Mouse (Mus musculus) MEL (cell line): ENCODE data around the gene Atxn10.

Source experiments
- CTCF ChIP-seq, 3 experiments: IDR thresholded peaks in 2 of 3; conservative IDR thresholded peaks in 1 of 3; 2 replicates each; pipeline ENCODE4 v1.5.1; 2011 to 2012; ENCODE audit warnings: low read length in 3 of 3, low read depth in 2 of 3, mild to moderate bottlenecking in 2 of 3, improper control_type of control experiment in 1 of 3, inconsistent platforms in 1 of 3, mixed read lengths in 1 of 3, moderate library complexity in 1 of 3; ENCODE audit not compliant: control insufficient read depth in 1 of 3, insufficient read depth in 1 of 3, poor library complexity in 1 of 3, severe bottlenecking in 1 of 3
- E2F4 ChIP-seq: IDR thresholded peaks from 2 replicates; pipeline ENCODE4 v1.6.1; 2011; ENCODE audit warnings: low read depth, low read length, improper control_type of control experiment, borderline replicate concordance
- GATA1 ChIP-seq: IDR thresholded peaks from 2 replicates; pipeline ENCODE4 v1.6.1; 2011; ENCODE audit warnings: low read depth, low read length, improper control_type of control experiment
- HCFC1 ChIP-seq: IDR thresholded peaks from 2 replicates; pipeline ENCODE4 v1.6.1; 2012; ENCODE audit warnings: low read depth, mild to moderate bottlenecking, inconsistent platforms, low read length, improper control_type of control experiment, moderate library complexity
- POLR2A ChIP-seq, 2 experiments: IDR thresholded peaks; 2 replicates each; pipeline ENCODE4 v1.6.1; 2011 to 2012; ENCODE audit warnings: low read length in 2 of 2, mild to moderate bottlenecking in 2 of 2, control low read depth in 1 of 2, improper control_type of control experiment in 1 of 2, low read depth in 1 of 2, moderate library complexity in 1 of 2; ENCODE audit not compliant: control insufficient read depth in 1 of 2, insufficient read depth in 1 of 2, poor library complexity in 1 of 2
- POLR2AphosphoS2 ChIP-seq: IDR thresholded peaks from 2 replicates; pipeline ENCODE4 v1.6.1; 2011; ENCODE audit warnings: low read length, improper control_type of control experiment
- SIN3A ChIP-seq: IDR thresholded peaks from 2 replicates; pipeline ENCODE4 v1.6.1; 2012; ENCODE audit warnings: low read length, improper control_type of control experiment, inconsistent platforms
- TAL1 ChIP-seq: IDR thresholded peaks from 2 replicates; pipeline ENCODE4 v1.6.1; 2012; ENCODE audit warnings: mild to moderate bottlenecking, inconsistent platforms, low read length, moderate library complexity, mixed read lengths
- TBP ChIP-seq: IDR thresholded peaks from 2 replicates; pipeline ENCODE4 v1.8.0; 2011; ENCODE audit warnings: low read depth, low read length, improper control_type of control experiment
- TCF12 ChIP-seq: IDR thresholded peaks from 2 replicates; pipeline ENCODE4 v1.6.1; 2014; ENCODE audit warnings: low read depth, mild to moderate bottlenecking, inconsistent platforms, low read length, improper control_type of control experiment, moderate library complexity
- USF1 ChIP-seq: IDR thresholded peaks from 2 replicates; pipeline ENCODE4 v1.6.1; 2014; ENCODE audit warnings: low read depth, mild to moderate bottlenecking, inconsistent platforms, low read length, improper control_type of control experiment, moderate library complexity
- ZMIZ1 ChIP-seq: IDR thresholded peaks from 2 replicates; pipeline ENCODE4 v1.6.1; 2012; ENCODE audit warnings: low read depth, mild to moderate bottlenecking, inconsistent platforms, low read length, improper control_type of control experiment, moderate library complexity

- TF ChIP-seq POLR2A (IDR thresholded peaks at IDR 0.05; ENCODE audit: control insufficient read depth in 1 of 2, insufficient read depth in 1 of 2, low read depth in 1 of 2, low read length in 2 of 2, poor library complexity in 1 of 2) (no peak), GATA1 (no peak), TCF12 (no peak), SIN3A (no peak), USF1 (no peak), CTCF (IDR thresholded peaks at IDR 0.05 in 2 of 3, conservative IDR thresholded peaks at IDR 0.05 in 1 of 3; ENCODE audit: control insufficient read depth in 1 of 3, insufficient read depth in 1 of 3, low read depth in 2 of 3, low read length in 3 of 3, poor library complexity in 1 of 3, severe bottlenecking in 1 of 3) (no peak), ZMIZ1 (no peak), TAL1 (no peak), POLR2AphosphoS2 (no peak), E2F4 (no peak), HCFC1 (no peak), TBP (no peak)
Measured at GRCm38 (mm10) chr15:85357465-85358225, 21.6 kb downstream of the Atxn10 start.
